Mouse (Mus musculus) forebrain, embryonic 15.5 days (tissue): Measurements from ENCODE around the gene Vmn1r114. TPM values are rescaled to one million over a fixed set of nuclear protein-coding genes. Genes with fewer than 3 reads are reported as not detected.
"Not testable (repeated sequence)": the region's sequence is repeated elsewhere in the genome, so short reads cannot be mapped to it uniquely, and the experiment has no call there.

Experiments
- ATAC-seq: fragments of 200-750 bp; cut with Nextera tagmentation; replicated peaks from 2 replicates; pipeline ENCODE4 v1.8.0; 2017; ENCODE audit warnings: mild to moderate bottlenecking, moderate TSS enrichment, moderate library complexity
- H3K27ac ChIP-seq: fragments of 300-500 bp; sonication (generic); replicated peaks from 2 replicates; pipeline ENCODE4 v1.5.1; 2015; ENCODE audit warnings: mild to moderate bottlenecking, inconsistent platforms
- H3K27me3 ChIP-seq: fragments of 300-500 bp; sonication (generic); 2 replicates; pipeline ENCODE4 v1.6.1; 2015; ENCODE audit warnings: inconsistent platforms
- H3K36me3 ChIP-seq: fragments of 300-500 bp; sonication (generic); 2 replicates; pipeline ENCODE4 v1.6.1; 2015; ENCODE audit warnings: mild to moderate bottlenecking, inconsistent platforms
- H3K4me1 ChIP-seq: fragments of 300-500 bp; sonication (generic); 2 replicates; pipeline ENCODE4 v1.6.1; 2015; ENCODE audit warnings: inconsistent platforms
- H3K4me2 ChIP-seq: fragments of 300-500 bp; sonication (generic); replicated peaks from 2 replicates; pipeline ENCODE4 v1.6.1; 2015; ENCODE audit warnings: mild to moderate bottlenecking, inconsistent platforms
- H3K4me3 ChIP-seq: fragments of 300-500 bp; sonication (generic); 2 replicates; pipeline ENCODE4 v1.5.1; 2015; ENCODE audit warnings: mild to moderate bottlenecking, inconsistent platforms
- H3K9ac ChIP-seq: fragments of 300-500 bp; sonication (generic); replicated peaks from 2 replicates; pipeline ENCODE4 v1.6.1; 2015; ENCODE audit warnings: mild to moderate bottlenecking, inconsistent platforms
- H3K9me3 ChIP-seq: fragments of 300-500 bp; sonication (generic); 2 replicates; pipeline ENCODE4 v1.6.1; 2016; ENCODE audit warnings: inconsistent platforms
- WGBS: fragments of 180-500 bp; shearing (Covaris S2); methylation state at CpG from one replicate; pipeline ENCODE4 v1.1.7; 2015; ENCODE audit warnings: mixed read lengths; 5-methylcytosine and 5-hydroxymethylcytosine counted together
- polyA plus RNA-seq: library from polyadenylated mRNA; unstranded; fragments of >200 nt; fragmentation: Nextera tagmentation; extraction: Ambion mirVana; gene quantifications from 2 replicates; pipeline ENCODE4 v1.2.1, GENCODE M21; 2015

Vmn1r114 gene
- not detected in 2 replicates for polyA plus RNA-seq

- not testable (repeated sequence) for H3K4me2 ChIP-seq, H3K27me3 ChIP-seq, H3K9ac ChIP-seq, H3K4me1 ChIP-seq, H3K36me3 ChIP-seq, H3K4me3 ChIP-seq, ATAC-seq, H3K27ac ChIP-seq, H3K9me3 ChIP-seq
- no CpG with 5 or more reads among the region's 5 CpGs for WGBS
Measured at GRCm38 (mm10) chr7:20812086-20812485, at the start of gene Vmn1r114. TSS of gene Vmn1r114 (minus strand) at chr7:20812186.

- H3K9me3 ChIP-seq, H3K27ac ChIP-seq, H3K36me3 ChIP-seq, H3K9ac ChIP-seq, ATAC-seq, H3K27me3 ChIP-seq, H3K4me1 ChIP-seq, H3K4me3 ChIP-seq, H3K4me2 ChIP-seq: not testable (repeated sequence)
- 85% methylated on average over 1 of the region's 3 CpGs for WGBS
Measured at GRCm38 (mm10) chr7:20844885-20845284, 32.9 kb upstream of the Vmn1r114 start, which contains the start of gene Vmn1r115. TSS of gene Vmn1r115 (minus strand) at chr7:20844985.

- WGBS, result 62% methylated on average over 2 of the region's 2 CpGs
- not testable (repeated sequence) for H3K27me3 ChIP-seq, H3K9me3 ChIP-seq, H3K4me2 ChIP-seq, H3K36me3 ChIP-seq, ATAC-seq, H3K9ac ChIP-seq, H3K4me1 ChIP-seq, H3K4me3 ChIP-seq, H3K27ac ChIP-seq
Measured at GRCm38 (mm10) chr7:20786985-20787384, 25.0 kb downstream of the Vmn1r114 start, which contains the start of gene Vmn1r113. TSS of gene Vmn1r113 (plus strand) at chr7:20787285.

GRCm38 (mm10) chr7:20770885-20771284 is 41.1 kb downstream of the Vmn1r114 start, which contains the start of gene Vmn1r112:
TSS of gene Vmn1r112 (plus strand) at chr7:20771185.
- H3K36me3 ChIP-seq, H3K4me2 ChIP-seq, H3K27me3 ChIP-seq, H3K27ac ChIP-seq, ATAC-seq, H3K9me3 ChIP-seq, H3K4me3 ChIP-seq, H3K4me1 ChIP-seq, H3K9ac ChIP-seq: not testable (repeated sequence)
- no CpG with 5 or more reads among the region's 3 CpGs for WGBS

Other genes starting within 250 kb of the Vmn1r114 start
- gene Gm4141, start 235.9 kb downstream of the Vmn1r114 start, polyA plus RNA-seq, result not detected in 2 replicates
- gene Gm4513, start 213.2 kb downstream of the Vmn1r114 start, polyA plus RNA-seq, result not detected in 2 replicates
- not detected in 2 replicates for gene Vmn1r107, start 143.3 kb downstream of the Vmn1r114 start, polyA plus RNA-seq
- not detected in 2 replicates for gene Vmn1r111, start 109.0 kb downstream of the Vmn1r114 start, polyA plus RNA-seq
- gene Gm10668, start 81.6 kb downstream of the Vmn1r114 start, polyA plus RNA-seq, result not detected in 2 replicates
- not detected in 2 replicates for gene Vmn1r112, start 41.0 kb downstream of the Vmn1r114 start, polyA plus RNA-seq
- gene Vmn1r113, start 24.9 kb downstream of the Vmn1r114 start, polyA plus RNA-seq, result not detected in 2 replicates
- gene Vmn1r115, start 32.8 kb upstream of the Vmn1r114 start, polyA plus RNA-seq, result not detected in 2 replicates
- not detected in 2 replicates for gene Vmn1r116, start 60.1 kb upstream of the Vmn1r114 start, polyA plus RNA-seq
- gene Vmn1r117, start 71.9 kb upstream of the Vmn1r114 start, polyA plus RNA-seq, result not detected in 2 replicates
- not detected in 2 replicates for gene Vmn1r118, start 100.2 kb upstream of the Vmn1r114 start, polyA plus RNA-seq
- not detected in 2 replicates for gene Vmn1r119, start 200.3 kb upstream of the Vmn1r114 start, polyA plus RNA-seq
- gene Vmn1r120, start 241.6 kb upstream of the Vmn1r114 start, polyA plus RNA-seq, result not detected in 2 replicates